Mouse (Mus musculus) kidney, embryonic 14.5 days (tissue): ENCODE results near the gene Mrpl19. TPM values are rescaled to one million over a fixed set of nuclear protein-coding genes. Genes with fewer than 3 reads are reported as not detected.

Experiments
- ATAC-seq: fragments of 200-750 bp; cut with Nextera tagmentation; 2 replicates; pipeline ENCODE4 v1.8.0; 2017; ENCODE audit warnings: moderate number of reproducible peaks, mild to moderate bottlenecking, moderate TSS enrichment, moderate library complexity; ENCODE audit not compliant: low FRiP score, low TSS enrichment
- H3K27ac ChIP-seq: fragments of 300-500 bp; sonication (generic); 2 replicates; pipeline ENCODE4 v1.5.1; 2014; ENCODE audit warnings: low read depth, mild to moderate bottlenecking, low read length, moderate library complexity, mixed read lengths
- H3K27me3 ChIP-seq: fragments of 300-500 bp; sonication (generic); 2 replicates; pipeline ENCODE4 v1.6.1; 2014; ENCODE audit warnings: mild to moderate bottlenecking, low read length; ENCODE audit not compliant: control insufficient read depth, insufficient read depth
- H3K36me3 ChIP-seq: fragments of 300-500 bp; sonication (generic); 2 replicates; pipeline ENCODE4 v1.6.1; 2014; ENCODE audit warnings: low read length, mixed read lengths; ENCODE audit not compliant: control insufficient read depth, insufficient read depth
- H3K4me1 ChIP-seq: fragments of 300-500 bp; sonication (generic); 2 replicates; pipeline ENCODE4 v1.6.1; 2014; ENCODE audit warnings: low read length, mixed read lengths; ENCODE audit not compliant: control insufficient read depth, insufficient read depth
- H3K4me2 ChIP-seq: fragments of 300-500 bp; sonication (generic); replicated peaks from 2 replicates; pipeline ENCODE4 v1.6.1; 2014; ENCODE audit warnings: low read depth, mild to moderate bottlenecking, low read length
- H3K4me3 ChIP-seq: fragments of 300-500 bp; sonication (generic); 2 replicates; pipeline ENCODE4 v1.5.1; 2014; ENCODE audit warnings: mild to moderate bottlenecking, low read length
- H3K9ac ChIP-seq: fragments of 300-500 bp; sonication (generic); 2 replicates; pipeline ENCODE4 v1.6.1; 2014; ENCODE audit warnings: low read depth, mild to moderate bottlenecking, low read length, moderate library complexity
- H3K9me3 ChIP-seq: fragments of 300-500 bp; sonication (generic); 2 replicates; pipeline ENCODE4 v1.6.1; 2016; ENCODE audit warnings: low read length; ENCODE audit not compliant: control insufficient read depth
- WGBS: fragments of 180-500 bp; shearing (Covaris S2); extraction: QIAGEN DNeasy Blood & Tissue Kit; methylation state at CpG from one replicate; pipeline ENCODE4 v1.1.7; 2014; 5-methylcytosine and 5-hydroxymethylcytosine counted together
- polyA plus RNA-seq: library from polyadenylated mRNA; unstranded; fragments of >200 nt; fragmentation: Nextera tagmentation; extraction: Ambion mirVana; gene quantifications from 2 replicates; pipeline ENCODE4 v1.2.1, GENCODE M21; 2014

Gene Mrpl19
- polyA plus RNA-seq, 1 experiment from 2014 or later, result 56.9 TPM

- 91% methylated on average over 5 of the region's 5 CpGs for WGBS
- no peak for ATAC-seq
- Histone ChIP-seq H3K27me3 (no peaks in the 10 kb centered on the region), H3K4me2 (no peak overlapping the region), H3K27ac (no peak overlapping the region), H3K9ac (no peak overlapping the region), H3K9me3 (no peaks in the 10 kb centered on the region), H3K4me1 (no peaks in the 10 kb centered on the region), H3K4me3 (no peak overlapping the region), H3K36me3 (peaks cover 75% of the 10 kb centered on the region)
These were observed 10.6 kb downstream of the Mrpl19 start for GRCm38 (mm10) chr6:81955133-81955532.

- H3K4me2 ChIP-seq, result no peak overlapping the region
- H3K9me3 ChIP-seq, result no peaks in the 10 kb centered on the region
- H3K36me3 ChIP-seq, result peaks cover 91% of the 10 kb centered on the region
- H3K27me3 ChIP-seq, result no peaks in the 10 kb centered on the region
- no peak overlapping the region for H3K4me3 ChIP-seq
- ATAC-seq, result no peak
- H3K27ac ChIP-seq, result no peak overlapping the region
- 98% methylated on average over 6 of the region's 6 CpGs for WGBS
- no peak overlapping the region for H3K9ac ChIP-seq
- H3K4me1 ChIP-seq, result no peaks in the 10 kb centered on the region
These were observed 18.9 kb downstream of the Mrpl19 start for GRCm38 (mm10) chr6:81946906-81947305.

- peaks cover 90% of the 10 kb centered on the region for H3K36me3 ChIP-seq
- no peaks in the 10 kb centered on the region for H3K4me1 ChIP-seq
- no peaks in the 10 kb centered on the region for H3K9me3 ChIP-seq
- H3K9ac ChIP-seq, result no peak overlapping the region
- no peak for ATAC-seq
- H3K27ac ChIP-seq, result no peak overlapping the region
- 94% methylated on average over 3 of the region's 3 CpGs for WGBS
- no peak overlapping the region for H3K4me3 ChIP-seq
- no peak overlapping the region for H3K4me2 ChIP-seq
- no peaks in the 10 kb centered on the region for H3K27me3 ChIP-seq
These were observed 21.3 kb downstream of the Mrpl19 start for GRCm38 (mm10) chr6:81944432-81944831.

- H3K27ac ChIP-seq, result no peak overlapping the region
- WGBS, result 93% methylated on average over 2 of the region's 2 CpGs
- no peaks in the 10 kb centered on the region for H3K4me1 ChIP-seq
- no peaks in the 10 kb centered on the region for H3K27me3 ChIP-seq
- ATAC-seq, result no peak
- H3K4me2 ChIP-seq, result no peak overlapping the region
- H3K36me3 ChIP-seq, result peaks cover 85% of the 10 kb centered on the region
- no peak overlapping the region for H3K9ac ChIP-seq
- H3K4me3 ChIP-seq, result no peak overlapping the region
- H3K9me3 ChIP-seq, result no peaks in the 10 kb centered on the region
These were observed 22.5 kb downstream of the Mrpl19 start for GRCm38 (mm10) chr6:81943281-81943680.

GRCm38 (mm10) chr6:81941718-81942117 lies 24.0 kb downstream of the Mrpl19 start:
- Histone ChIP-seq H3K9me3 (no peaks in the 10 kb centered on the region), H3K36me3 (peaks cover 81% of the 10 kb centered on the region), H3K4me1 (no peaks in the 10 kb centered on the region), H3K9ac (no peak overlapping the region), H3K27ac (no peak overlapping the region), H3K27me3 (no peaks in the 10 kb centered on the region), H3K4me2 (no peak overlapping the region), H3K4me3 (no peak overlapping the region)
- 89% methylated on average over 5 of the region's 5 CpGs for WGBS
- ATAC-seq, result no peak

- Histone ChIP-seq H3K36me3 (peaks cover 73% of the 10 kb centered on the region), H3K4me2 (no peak overlapping the region), H3K27ac (no peak overlapping the region), H3K9me3 (no peaks in the 10 kb centered on the region), H3K9ac (no peak overlapping the region), H3K27me3 (no peaks in the 10 kb centered on the region), H3K4me3 (no peak overlapping the region), H3K4me1 (no peaks in the 10 kb centered on the region)
- 99% methylated on average over 3 of the region's 3 CpGs for WGBS
- ATAC-seq, result no peak
These were observed 32.5 kb downstream of the Mrpl19 start for GRCm38 (mm10) chr6:81933281-81933680.

- no peak for ATAC-seq
- no peak overlapping the region for H3K9ac ChIP-seq
- H3K27ac ChIP-seq, result no peak overlapping the region
- H3K4me3 ChIP-seq, result no peak overlapping the region
- no peaks in the 10 kb centered on the region for H3K9me3 ChIP-seq
- peaks cover 7% of the 10 kb centered on the region; the same call in 1 of the 2 replicates for H3K4me1 ChIP-seq
- 92% methylated on average over 4 of the region's 4 CpGs for WGBS
- H3K4me2 ChIP-seq, result no peak overlapping the region
- H3K27me3 ChIP-seq, result no peaks in the 10 kb centered on the region
- peaks cover 73% of the 10 kb centered on the region for H3K36me3 ChIP-seq
These were observed 36.4 kb downstream of the Mrpl19 start for GRCm38 (mm10) chr6:81929402-81929801.

- Histone ChIP-seq H3K27me3 (no peaks in the 10 kb centered on the region), H3K4me1 (peaks cover 10% of the 10 kb centered on the region; the same call in 1 of the 2 replicates), H3K27ac (no peak overlapping the region), H3K4me3 (peak overlapping the region; percentile 76), H3K9ac (peak overlapping the region; percentile 85), H3K9me3 (no peaks in the 10 kb centered on the region), H3K4me2 (peak overlapping the region; percentile 72), H3K36me3 (peaks cover 32% of the 10 kb centered on the region)
- no peak for ATAC-seq
- 14% methylated on average over 5 of the region's 5 CpGs for WGBS
These were observed 41.5 kb downstream of the Mrpl19 start for GRCm38 (mm10) chr6:81924304-81924703.

- H3K4me3 ChIP-seq, result peak within 1 kb of the TSS; percentile 76
- no peaks in the 10 kb centered on the region for H3K27me3 ChIP-seq
- WGBS, result under 1% methylated on average over 53 of the region's 56 CpGs
- H3K9me3 ChIP-seq, result no peaks in the 10 kb centered on the region
- ATAC-seq, result peak; percentile 96
- H3K36me3 ChIP-seq, result peaks cover 31% of the 10 kb centered on the region
- H3K27ac ChIP-seq, result peak within 1 kb of the TSS; percentile 39; the same call in 1 of the 2 replicates
- H3K4me1 ChIP-seq, result peaks cover 10% of the 10 kb centered on the region; the same call in 1 of the 2 replicates
- H3K4me2 ChIP-seq, result peak within 1 kb of the TSS; percentile 72
- peak within 1 kb of the TSS; percentile 85 for H3K9ac ChIP-seq
These were observed 42.1 kb downstream of the Mrpl19 start, which contains the start of gene Gcfc2 for GRCm38 (mm10) chr6:81923523-81924142. Gene Gcfc2 (plus strand): TSS chr6:81923669.
